Mouse (Mus musculus): ENCODE measurements around the gene Zbtb8os. TPM values are rescaled to one million over a fixed set of nuclear protein-coding genes. Genes with fewer than 3 reads are reported as not detected.
A peak's percentile ranks its signal among the peaks of the same experiment; 100 is the strongest.

The Zbtb8os gene
- 10 to 100 TPM; 24.6 to 28.4 TPM for total RNA-seq (2021)

GRCm38 (mm10) chr4:129335216-129336074 is at the start of gene Zbtb8os, which contains the start of gene Rbbp4:
TSS of gene Zbtb8os (plus strand) at chr4:129335695.
TSS of gene Rbbp4 (minus strand) at chr4:129335370.
- intact Hi-C loops (cut with DNase I) = loop anchor here (1.0 to 5.0 kb wide), 2 partner anchors 127 to 146 kb away; partner anchors contain the start of genes Bsdc1, S100pbp and Yars
- peak; percentile 96 to 98 for DNase-seq (ENCODE audit: low spot score in 2 of 2)

DNA sequence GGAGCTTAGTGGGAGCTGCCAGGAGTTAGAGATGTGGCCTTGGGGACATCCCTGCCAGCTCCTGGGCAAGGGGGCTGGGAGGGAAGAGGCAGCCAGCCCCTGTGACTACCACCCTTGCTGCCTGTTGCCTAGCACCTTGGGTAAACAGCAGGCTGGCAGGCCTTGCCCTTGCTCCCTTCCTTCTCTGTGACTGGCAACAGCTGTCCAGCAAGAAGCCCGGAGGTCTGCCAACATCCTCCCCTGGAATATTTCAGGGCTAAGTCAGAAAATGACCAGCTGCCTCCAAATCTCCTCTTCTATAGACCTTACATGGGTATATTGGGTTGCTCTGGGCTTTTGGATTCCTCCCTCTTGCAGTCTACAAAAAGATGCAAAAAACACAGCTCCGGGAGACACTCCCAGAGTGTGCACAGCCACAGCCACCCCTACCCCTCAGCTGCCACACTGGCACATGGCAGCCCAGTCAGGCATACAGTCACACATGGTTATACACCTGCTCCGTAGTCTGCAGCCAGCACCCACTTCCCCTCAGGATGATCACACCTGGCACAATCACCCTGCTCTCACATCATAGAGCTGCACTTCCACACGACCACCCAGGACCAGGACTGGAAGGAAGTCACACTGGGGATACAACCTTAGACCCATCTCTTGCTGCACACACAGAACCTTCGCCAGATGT is 49.4 kb upstream of the Zbtb8os start:
- intact Hi-C loops (cut with DNase I) = no loop called here

GRCm38 (mm10) chr4:129286683-129287471 is 48.6 kb upstream of the Zbtb8os start:
- intact Hi-C loops (cut with DNase I) = no loop called here
- DNase-seq (ENCODE audit: low spot score in 2 of 2) = no peak

More for the DNA sequence above, 49.4 kb upstream of the Zbtb8os start:
- no peak for DNase-seq (ENCODE audit: low spot score in 2 of 2)

- intact Hi-C loops (cut with DNase I) = no loop called here
- DNase-seq (ENCODE audit: low spot score in 2 of 2) = no peak
These were observed 48.0 kb upstream of the Zbtb8os start, which contains the start of gene Sync for GRCm38 (mm10) chr4:129287472-129287981. TSS of gene Sync (plus strand) at chr4:129287617.

- no peak for DNase-seq (ENCODE audit: low spot score in 2 of 2)
- intact Hi-C loops (cut with DNase I) = no loop called here
These were observed 47.4 kb upstream of the Zbtb8os start for GRCm38 (mm10) chr4:129288067-129288466.

- intact Hi-C loops (cut with DNase I) = no loop called here
- DNase-seq (ENCODE audit: low spot score in 2 of 2) = no peak
These were observed 45.8 kb upstream of the Zbtb8os start for GRCm38 (mm10) chr4:129289671-129290070.

DNA sequence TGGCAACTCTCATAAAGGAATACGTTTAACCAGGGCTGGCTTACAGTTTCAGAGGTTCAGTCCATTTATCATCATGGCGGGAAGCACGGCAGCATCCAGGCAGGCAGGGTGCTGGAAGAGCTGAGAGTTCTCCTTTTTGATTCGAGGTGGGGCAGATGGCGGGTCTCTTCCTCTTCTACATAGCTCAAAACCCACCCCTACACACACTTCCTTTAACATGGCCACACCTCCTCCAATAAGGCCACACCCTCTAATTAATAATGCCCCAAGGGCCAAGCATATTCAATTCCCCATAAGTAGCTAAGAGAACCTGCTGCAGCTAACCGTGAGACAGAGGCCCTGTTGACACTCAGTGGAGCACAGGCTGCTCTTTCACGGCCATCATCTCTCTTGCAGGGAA is 42.7 kb upstream of the Zbtb8os start:
- no peak for DNase-seq (ENCODE audit: low spot score in 2 of 2)
- intact Hi-C loops (cut with DNase I) = no loop called here

DNA sequence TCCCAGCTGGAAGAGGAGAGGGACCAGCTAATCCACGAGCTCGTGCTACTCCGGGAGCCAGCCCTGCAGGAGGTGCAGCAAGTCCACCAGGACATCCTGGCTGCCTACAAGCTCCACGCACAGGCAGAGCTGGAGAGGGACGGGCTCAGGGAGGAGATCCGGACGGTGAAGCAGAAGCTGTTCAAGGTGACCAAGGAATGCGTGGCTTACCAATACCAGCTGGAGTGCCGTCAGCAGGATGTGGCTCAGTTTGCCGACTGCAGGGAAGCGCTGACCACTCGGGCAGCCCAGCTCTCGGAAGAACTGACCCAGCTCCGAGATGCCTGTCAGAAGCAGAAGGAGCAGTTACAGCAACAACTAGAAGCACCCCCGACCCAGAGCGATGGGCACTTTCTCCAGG is 41.8 kb upstream of the Zbtb8os start:
- DNase-seq (ENCODE audit: low spot score in 2 of 2) = no peak
- intact Hi-C loops (cut with DNase I) = no loop called here

DNA sequence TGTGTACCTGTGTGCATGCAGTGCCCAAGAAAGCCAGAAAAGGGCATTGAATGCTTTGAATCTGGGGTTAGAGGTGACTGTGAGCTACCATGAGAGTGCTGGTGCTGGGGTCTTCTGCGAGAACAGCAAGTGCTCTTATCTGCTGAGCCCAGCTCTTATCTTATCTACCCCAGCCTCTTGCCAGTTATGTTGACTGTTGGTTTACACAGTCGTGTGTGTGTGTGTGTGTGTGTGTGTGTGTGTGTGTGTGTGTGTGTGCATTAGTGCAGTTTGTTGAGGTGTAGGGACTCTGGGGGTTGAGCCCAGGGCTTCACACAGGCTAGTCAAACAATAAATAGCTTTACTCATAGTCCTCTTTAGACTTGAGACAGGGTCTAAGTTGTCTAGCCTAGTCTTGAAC is 40.3 kb upstream of the Zbtb8os start:
- DNase-seq (ENCODE audit: low spot score in 2 of 2) = no peak
- intact Hi-C loops (cut with DNase I) = no loop called here

DNA sequence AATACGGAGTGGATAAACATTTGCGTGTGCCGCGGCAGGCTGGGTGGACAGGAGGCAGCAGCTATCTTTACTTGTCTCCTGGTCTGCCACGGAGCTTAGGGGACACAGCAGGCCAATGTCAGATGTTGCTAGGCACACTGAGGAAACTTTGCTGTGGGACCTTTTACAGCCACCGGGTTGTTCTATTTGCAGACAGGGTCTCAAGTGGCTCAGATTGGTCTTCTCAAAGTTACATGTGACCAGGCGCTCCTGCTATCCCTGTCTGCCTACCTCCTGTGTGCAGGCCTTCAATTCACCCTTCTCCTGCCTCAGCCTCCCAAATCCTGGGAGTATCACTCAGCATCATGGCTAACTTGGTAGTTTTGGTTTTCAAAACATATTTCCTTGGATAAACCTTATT is 39.4 kb upstream of the Zbtb8os start:
- DNase-seq (ENCODE audit: low spot score in 2 of 2) = no peak
- intact Hi-C loops (cut with DNase I) = no loop called here

GRCm38 (mm10) chr4:129297724-129298123 is 37.8 kb upstream of the Zbtb8os start:
- intact Hi-C loops (cut with DNase I) = no loop called here
- DNase-seq (ENCODE audit: low spot score in 2 of 2) = peak; percentile 41 to 49

DNA sequence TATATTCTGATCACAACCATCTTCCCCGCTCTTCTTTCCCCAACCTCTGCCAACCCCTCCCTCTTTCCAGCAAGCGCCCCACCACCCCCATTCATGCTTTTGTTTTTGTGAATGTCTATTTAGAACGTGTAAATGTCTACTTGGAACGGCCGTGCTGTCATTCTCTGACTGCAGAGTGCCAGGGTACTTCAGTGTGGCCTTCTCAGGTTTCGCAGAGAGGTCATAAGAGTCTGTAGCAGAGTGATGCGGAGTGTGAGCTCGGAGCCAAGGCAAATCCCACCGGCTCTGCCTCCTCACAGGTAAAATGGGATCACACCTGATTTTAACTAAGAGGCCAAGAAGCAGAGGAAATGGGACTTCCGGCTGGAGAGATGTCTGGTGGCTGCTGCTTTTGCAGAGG is 36.4 kb upstream of the Zbtb8os start:
- intact Hi-C loops (cut with DNase I) = no loop called here
- DNase-seq (ENCODE audit: low spot score in 2 of 2) = no peak

GRCm38 (mm10) chr4:129303401-129303800 is 32.1 kb upstream of the Zbtb8os start:
- no peak for DNase-seq (ENCODE audit: low spot score in 2 of 2)
- intact Hi-C loops (cut with DNase I) = no loop called here

- intact Hi-C loops (cut with DNase I) = no loop called here
- no peak for DNase-seq (ENCODE audit: low spot score in 2 of 2)
These were observed 31.7 kb upstream of the Zbtb8os start for GRCm38 (mm10) chr4:129303816-129304215.

DNA sequence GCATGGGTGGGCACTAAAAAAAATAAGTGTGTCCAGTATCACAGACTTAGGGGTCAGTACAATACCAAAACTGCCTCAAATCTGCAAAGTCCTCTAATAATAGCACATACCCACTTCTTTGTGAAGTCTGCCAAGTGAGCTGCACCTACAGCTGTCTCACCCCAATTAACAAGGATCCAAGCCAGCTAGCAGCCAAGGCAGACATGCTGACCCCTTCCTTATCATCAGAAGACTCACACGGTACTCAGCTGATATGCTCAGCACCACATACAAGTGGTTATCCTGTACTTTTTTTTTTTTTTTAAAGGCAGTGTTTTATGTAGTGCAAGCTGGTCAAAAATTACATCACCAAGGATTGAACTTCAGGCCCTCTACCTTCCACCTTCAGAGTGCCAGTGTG is 31.2 kb upstream of the Zbtb8os start:
- intact Hi-C loops (cut with DNase I) = no loop called here
- no peak for DNase-seq (ENCODE audit: low spot score in 2 of 2)

DNA sequence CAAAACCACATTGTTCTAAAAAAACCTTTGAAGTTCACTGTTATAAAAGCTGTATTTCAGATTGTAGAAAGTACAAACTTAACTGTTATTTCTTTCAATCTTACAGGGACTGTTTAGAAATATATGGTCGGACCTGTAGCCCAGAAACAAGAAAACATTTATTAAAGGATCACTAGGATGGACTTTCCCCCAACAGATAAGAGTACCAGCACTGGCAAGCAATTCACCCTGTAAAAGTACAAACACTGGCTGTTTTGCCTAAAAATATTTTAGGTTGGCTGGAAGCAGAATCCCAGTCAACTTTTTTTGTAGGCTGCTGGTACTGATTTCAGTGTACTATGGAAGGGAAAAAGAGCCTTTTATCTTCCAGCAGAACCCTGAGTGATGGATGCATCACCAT is 27.6 kb upstream of the Zbtb8os start:
- DNase-seq (ENCODE audit: low spot score in 2 of 2) = no peak
- intact Hi-C loops (cut with DNase I) = no loop called here

GRCm38 (mm10) chr4:129313886-129314285 is 21.6 kb upstream of the Zbtb8os start:
- intact Hi-C loops (cut with DNase I) = no loop called here
- DNase-seq (ENCODE audit: low spot score in 2 of 2) = no peak

- intact Hi-C loops (cut with DNase I) = no loop called here
- DNase-seq (ENCODE audit: low spot score in 2 of 2) = no peak
These were observed 14.6 kb upstream of the Zbtb8os start for GRCm38 (mm10) chr4:129320876-129321275.

- intact Hi-C loops (cut with DNase I) = no loop called here
- DNase-seq (ENCODE audit: low spot score in 2 of 2) = peak in 1 of 2 experiments; percentile 15
These were observed 13.5 kb upstream of the Zbtb8os start for GRCm38 (mm10) chr4:129322042-129322441.

DNA sequence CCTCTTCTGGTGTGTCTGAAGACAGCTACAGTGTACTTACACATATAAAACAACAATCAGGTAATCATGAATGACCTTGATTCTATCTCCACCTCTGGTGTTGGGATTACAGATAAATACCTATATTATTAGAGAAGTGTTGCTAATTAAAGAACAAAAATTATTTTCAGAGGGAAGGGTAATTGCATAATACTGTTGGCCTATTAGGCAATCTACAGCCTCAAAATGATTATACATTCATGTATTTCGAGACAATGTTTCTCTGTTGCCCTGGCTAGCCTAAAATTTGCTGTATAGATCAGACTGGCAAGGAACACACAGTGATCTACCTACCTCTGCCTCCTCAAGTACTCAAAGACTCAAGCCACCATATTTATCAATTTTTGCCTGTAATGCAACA is 12.0 kb upstream of the Zbtb8os start:
- intact Hi-C loops (cut with DNase I) = no loop called here
- DNase-seq (ENCODE audit: low spot score in 2 of 2) = no peak
